Mouse (Mus musculus): ENCODE data around the gene Hspa5. TPM values are rescaled to one million over a fixed set of nuclear protein-coding genes. Genes with fewer than 3 reads are reported as not detected.
"Not testable (repeated sequence)": the region's sequence is repeated elsewhere in the genome, so short reads cannot be mapped to it uniquely, and the experiment has no call there.

Gene Hspa5
- polyA plus RNA-seq, 1 experiment from 2014 or later = 450 TPM

DNA sequence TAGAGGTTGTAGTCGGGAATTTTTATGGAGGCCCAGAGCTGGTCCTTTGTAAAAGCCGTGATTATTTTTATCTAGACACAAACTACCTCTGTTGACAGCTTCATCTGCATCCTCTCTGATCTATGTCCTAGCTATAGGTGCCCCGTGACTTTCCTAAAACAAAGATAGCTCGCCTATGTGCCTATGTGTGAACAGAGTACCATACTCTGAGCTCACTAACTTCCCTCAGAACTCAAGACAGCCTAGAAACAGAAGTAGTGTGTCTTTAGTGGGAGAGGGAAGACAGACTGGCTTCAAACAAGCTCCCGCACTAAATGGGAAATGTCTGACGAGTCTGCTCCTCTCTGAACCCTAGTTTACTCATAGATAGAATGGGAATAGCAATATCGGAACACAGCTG lies 28.6 kb downstream of the Hspa5 start:
- H3K27me3 ChIP-seq (ENCODE audit: control insufficient read depth, insufficient read depth, low read length) = no peaks in the 10 kb centered on the region
- 83% methylated on average over 7 of the region's 7 CpGs for WGBS
- H3K36me3 ChIP-seq (ENCODE audit: control insufficient read depth, insufficient read depth, low read length) = peaks cover 1% of the 10 kb centered on the region; the same call in 1 of the 2 replicates
- H3K4me3 ChIP-seq (replicated peaks; ENCODE audit: low read depth, low read length) = 0 out of 2 replicates have a peak overlapping the region, but pooled peaks have one; percentile 62
- DNase-seq = no peak
- H3K9ac ChIP-seq (replicated peaks; ENCODE audit: low read length) = no peak overlapping the region
- ATAC-seq (ENCODE audit: low FRiP score, low TSS enrichment) = no peak
- 0 out of 2 replicates have a peak overlapping the region, but pooled peaks have one; percentile 77 for H3K4me2 ChIP-seq (ENCODE audit: low read length)
- peaks cover 6% of the 10 kb centered on the region for H3K4me1 ChIP-seq (ENCODE audit: control insufficient read depth, insufficient read depth, low read length)
- H3K27ac ChIP-seq (replicated peaks; ENCODE audit: low read depth, low read length) = no peak overlapping the region
- H3K9me3 ChIP-seq (ENCODE audit: control insufficient read depth, low read length) = no peaks in the 10 kb centered on the region

DNA sequence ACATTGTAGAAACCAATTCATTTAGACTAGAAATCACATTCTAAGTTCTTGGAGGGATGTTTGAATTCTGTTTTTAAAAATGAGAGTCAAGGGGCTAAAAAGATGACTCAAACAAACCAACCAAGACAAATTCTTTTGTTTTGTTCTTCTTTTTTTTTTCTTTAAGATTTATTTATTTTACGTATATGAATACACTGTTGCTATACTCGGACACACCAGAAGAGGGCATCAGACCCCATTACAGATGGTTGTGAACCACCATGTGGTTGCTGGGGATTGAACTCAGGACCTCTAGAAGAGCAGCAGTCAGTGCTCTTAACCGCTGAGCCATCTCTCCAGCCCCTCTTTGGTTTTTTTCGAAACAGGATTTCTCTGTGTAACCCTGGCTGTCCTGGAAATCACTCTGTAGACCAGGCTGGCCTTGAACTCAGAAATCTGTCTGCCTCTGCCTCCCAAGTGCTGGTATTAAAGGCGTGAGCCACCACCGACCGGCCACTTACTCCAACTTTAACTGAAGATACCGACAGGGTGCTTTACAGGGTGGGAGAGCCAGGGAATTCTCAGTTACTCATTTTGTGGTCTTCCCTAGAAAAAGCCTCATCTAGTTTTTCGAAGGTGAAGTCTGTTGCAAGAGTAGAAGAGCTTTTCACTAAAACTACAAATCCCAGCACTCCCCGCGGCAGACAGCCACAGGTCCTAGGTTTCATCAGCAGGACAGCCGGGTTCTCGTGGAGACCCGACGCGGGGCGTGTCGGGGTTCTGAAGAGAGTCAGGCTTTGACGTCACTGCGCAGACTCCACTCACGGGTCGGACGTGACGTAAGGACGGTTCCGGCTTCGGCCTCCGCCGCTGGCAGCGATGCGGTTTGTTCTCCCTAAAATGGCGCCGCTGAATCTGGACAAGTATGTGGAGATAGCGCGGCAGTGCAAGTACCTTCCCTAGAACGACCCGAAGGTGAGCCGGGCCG lies 30.0 kb downstream of the Hspa5 start:
- peaks cover 11% of the 10 kb centered on the region; the same call in 1 of the 2 replicates for H3K36me3 ChIP-seq (ENCODE audit: control insufficient read depth, insufficient read depth, low read length)
- H3K4me2 ChIP-seq (ENCODE audit: low read length) = peak overlapping the region; percentile 37
- 5% methylated on average over 39 of the region's 39 CpGs for WGBS

GRCm38 (mm10) chr2:34802565-34803245 lies 30.9 kb downstream of the Hspa5 start:
- DNase-seq (peak; percentile 19), ATAC-seq (ENCODE audit: low FRiP score, low TSS enrichment) (peak; percentile 59)
- peak overlapping the region; percentile 88 for H3K27ac ChIP-seq (replicated peaks; ENCODE audit: low read depth, low read length)
- H3K36me3 ChIP-seq (ENCODE audit: control insufficient read depth, insufficient read depth, low read length) = peaks cover 14% of the 10 kb centered on the region; the same call in 1 of the 2 replicates
- H3K4me1 ChIP-seq (ENCODE audit: control insufficient read depth, insufficient read depth, low read length); H3K27me3 ChIP-seq (ENCODE audit: control insufficient read depth, insufficient read depth, low read length); H3K9me3 ChIP-seq (ENCODE audit: control insufficient read depth, low read length): not testable (repeated sequence)
- H3K4me2 ChIP-seq (ENCODE audit: low read length) = peak overlapping the region; percentile 81
- H3K4me3 ChIP-seq (replicated peaks; ENCODE audit: low read depth, low read length) = peak overlapping the region; percentile 59
- H3K9ac ChIP-seq (replicated peaks; ENCODE audit: low read length) = peak overlapping the region; percentile 81
- WGBS = under 1% methylated on average over 29 of the region's 32 CpGs

More for the DNA sequence above, 30.0 kb downstream of the Hspa5 start:
- H3K27me3 ChIP-seq (ENCODE audit: control insufficient read depth, insufficient read depth, low read length) = no peaks in the 10 kb centered on the region
- ATAC-seq (ENCODE audit: low FRiP score, low TSS enrichment) (peak; percentile 98), DNase-seq (peak; percentile 100)
- peak overlapping the region; percentile 88 for H3K27ac ChIP-seq (replicated peaks; ENCODE audit: low read depth, low read length)
- peak overlapping the region; percentile 59 for H3K4me3 ChIP-seq (replicated peaks; ENCODE audit: low read depth, low read length)
- peak overlapping the region; percentile 81 for H3K9ac ChIP-seq (replicated peaks; ENCODE audit: low read length)
- peaks cover 6% of the 10 kb centered on the region for H3K4me1 ChIP-seq (ENCODE audit: control insufficient read depth, insufficient read depth, low read length)
- H3K9me3 ChIP-seq (ENCODE audit: control insufficient read depth, low read length) = no peaks in the 10 kb centered on the region

GRCm38 (mm10) chr2:34803746-34804145 lies 32.0 kb downstream of the Hspa5 start:
- H3K27me3 ChIP-seq (ENCODE audit: control insufficient read depth, insufficient read depth, low read length) = no peaks in the 10 kb centered on the region
- no peak overlapping the region for H3K9ac ChIP-seq (replicated peaks; ENCODE audit: low read length)
- H3K4me2 ChIP-seq (ENCODE audit: low read length) = peak overlapping the region; percentile 81
- no peak overlapping the region for H3K27ac ChIP-seq (replicated peaks; ENCODE audit: low read depth, low read length)
- DNase-seq (no peak), ATAC-seq (ENCODE audit: low FRiP score, low TSS enrichment) (no peak)
- H3K36me3 ChIP-seq (ENCODE audit: control insufficient read depth, insufficient read depth, low read length) = peaks cover 18% of the 10 kb centered on the region; the same call in 1 of the 2 replicates
- H3K4me3 ChIP-seq (replicated peaks; ENCODE audit: low read depth, low read length) = 0 out of 2 replicates have a peak overlapping the region, but pooled peaks have one; percentile 7
- peaks cover 6% of the 10 kb centered on the region for H3K4me1 ChIP-seq (ENCODE audit: control insufficient read depth, insufficient read depth, low read length)
- 76% methylated on average over 3 of the region's 3 CpGs for WGBS
- no peaks in the 10 kb centered on the region for H3K9me3 ChIP-seq (ENCODE audit: control insufficient read depth, low read length)

- H3K36me3 ChIP-seq (ENCODE audit: control insufficient read depth, insufficient read depth, low read length) = peaks cover 18% of the 10 kb centered on the region
- H3K27me3 ChIP-seq (ENCODE audit: control insufficient read depth, insufficient read depth, low read length) = no peaks in the 10 kb centered on the region
- no peaks in the 10 kb centered on the region for H3K9me3 ChIP-seq (ENCODE audit: control insufficient read depth, low read length)
- H3K4me1 ChIP-seq (ENCODE audit: control insufficient read depth, insufficient read depth, low read length) = peaks cover 6% of the 10 kb centered on the region
- DNase-seq = no peak
- H3K4me2 ChIP-seq (ENCODE audit: low read length) = no peak overlapping the region
- no peak for ATAC-seq (ENCODE audit: low FRiP score, low TSS enrichment)
- 97% methylated on average over 2 of the region's 2 CpGs for WGBS
- H3K4me3 ChIP-seq (replicated peaks; ENCODE audit: low read depth, low read length) = no peak overlapping the region
- no peak overlapping the region for H3K9ac ChIP-seq (replicated peaks; ENCODE audit: low read length)
- no peak overlapping the region for H3K27ac ChIP-seq (replicated peaks; ENCODE audit: low read depth, low read length)
Observed at GRCm38 (mm10) chr2:34804172-34804571, 32.4 kb downstream of the Hspa5 start.

DNA sequence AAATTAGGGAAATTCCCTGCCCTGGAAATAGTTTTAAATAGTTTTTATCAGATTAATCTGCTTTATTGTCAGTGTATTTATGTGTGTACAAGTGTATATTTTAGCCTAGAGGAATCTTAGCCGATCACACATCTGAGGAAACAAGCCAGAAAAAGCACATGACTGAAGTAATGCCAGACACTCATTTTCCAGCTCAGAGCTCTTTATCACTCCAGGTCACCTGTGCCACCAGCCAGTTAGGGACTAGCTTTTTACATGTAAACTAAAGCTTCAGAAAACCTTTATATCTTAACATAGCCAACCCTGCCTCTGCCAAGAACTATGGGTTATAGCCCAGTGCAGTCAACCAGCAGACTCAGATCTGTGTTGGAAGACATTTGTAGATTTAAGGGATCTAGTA lies 33.0 kb downstream of the Hspa5 start:
- Histone ChIP-seq H3K4me1 (ENCODE audit: control insufficient read depth, insufficient read depth, low read length) (peaks cover 6% of the 10 kb centered on the region), H3K27ac (replicated peaks; ENCODE audit: low read depth, low read length) (no peak overlapping the region), H3K4me3 (replicated peaks; ENCODE audit: low read depth, low read length) (no peak overlapping the region), H3K9ac (replicated peaks; ENCODE audit: low read length) (no peak overlapping the region), H3K4me2 (ENCODE audit: low read length) (no peak overlapping the region), H3K36me3 (ENCODE audit: control insufficient read depth, insufficient read depth, low read length) (peaks cover 23% of the 10 kb centered on the region), H3K9me3 (ENCODE audit: control insufficient read depth, low read length) (no peaks in the 10 kb centered on the region), H3K27me3 (ENCODE audit: control insufficient read depth, insufficient read depth, low read length) (no peaks in the 10 kb centered on the region)
- 85% methylated on average over 1 of the region's 1 CpGs for WGBS
- DNase-seq = no peak
- no peak for ATAC-seq (ENCODE audit: low FRiP score, low TSS enrichment)

DNA sequence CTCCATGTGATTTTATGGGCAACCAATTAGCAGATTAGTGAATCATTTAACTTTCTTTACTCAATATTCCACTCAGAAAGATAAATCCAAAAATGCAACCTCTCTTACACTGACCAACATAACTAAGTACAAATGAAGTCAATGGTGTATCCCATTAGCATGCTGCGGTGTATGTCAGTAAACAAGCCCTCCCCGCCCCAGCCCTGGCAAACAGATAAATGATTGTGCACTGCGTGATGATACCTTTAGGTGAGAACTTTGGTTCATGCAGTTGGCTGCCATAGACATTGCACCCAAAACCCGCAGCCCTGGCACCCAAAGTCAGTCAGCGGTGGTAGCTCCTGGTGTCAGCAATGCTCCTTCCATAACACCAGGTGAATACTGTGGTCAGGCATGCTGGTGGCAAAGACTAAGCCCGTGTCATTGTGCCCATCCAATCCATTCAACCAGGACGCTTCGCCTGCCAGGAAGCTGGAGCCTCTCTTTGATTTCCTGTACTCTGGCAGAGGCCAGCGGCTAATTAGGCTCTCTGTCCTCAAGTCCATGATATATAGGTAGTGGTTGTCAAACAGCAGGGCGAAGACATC lies 33.7 kb downstream of the Hspa5 start:
- no peaks in the 10 kb centered on the region for H3K9me3 ChIP-seq (ENCODE audit: control insufficient read depth, low read length)
- DNase-seq (no peak), ATAC-seq (ENCODE audit: low FRiP score, low TSS enrichment) (no peak)
- H3K27me3 ChIP-seq (ENCODE audit: control insufficient read depth, insufficient read depth, low read length) = no peaks in the 10 kb centered on the region
- H3K4me3 ChIP-seq (replicated peaks; ENCODE audit: low read depth, low read length) = no peak overlapping the region
- H3K36me3 ChIP-seq (ENCODE audit: control insufficient read depth, insufficient read depth, low read length) = peaks cover 28% of the 10 kb centered on the region
- H3K27ac ChIP-seq (replicated peaks; ENCODE audit: low read depth, low read length) = no peak overlapping the region
- WGBS = 93% methylated on average over 10 of the region's 10 CpGs
- H3K4me2 ChIP-seq (ENCODE audit: low read length) = no peak overlapping the region
- H3K9ac ChIP-seq (replicated peaks; ENCODE audit: low read length) = no peak overlapping the region
- H3K4me1 ChIP-seq (ENCODE audit: control insufficient read depth, insufficient read depth, low read length) = peaks cover 6% of the 10 kb centered on the region

- Histone ChIP-seq H3K4me2 (ENCODE audit: low read length) (no peak overlapping the region), H3K9ac (replicated peaks; ENCODE audit: low read length) (no peak overlapping the region), H3K27ac (replicated peaks; ENCODE audit: low read depth, low read length) (no peak overlapping the region), H3K4me1 (ENCODE audit: control insufficient read depth, insufficient read depth, low read length) (peaks cover 6% of the 10 kb centered on the region), H3K36me3 (ENCODE audit: control insufficient read depth, insufficient read depth, low read length) (peaks cover 53% of the 10 kb centered on the region), H3K27me3 (ENCODE audit: control insufficient read depth, insufficient read depth, low read length) (no peaks in the 10 kb centered on the region), H3K9me3 (ENCODE audit: control insufficient read depth, low read length) (no peaks in the 10 kb centered on the region), H3K4me3 (replicated peaks; ENCODE audit: low read depth, low read length) (no peak overlapping the region)
- ATAC-seq (ENCODE audit: low FRiP score, low TSS enrichment) (no peak), DNase-seq (no peak)
- 91% methylated on average over 2 of the region's 2 CpGs for WGBS
Observed at GRCm38 (mm10) chr2:34808057-34808456, 36.3 kb downstream of the Hspa5 start.

All from midbrain, embryonic 14.5 days (tissue).